Mouse (Mus musculus): ENCODE measurements around the gene Map2k6.

- TF ChIP-seq CTCF (IDR thresholded peaks at IDR 0.05; ENCODE audit: low read depth, low read length): no peak
- TF ChIP-seq POLR2A (IDR thresholded peaks at IDR 0.05; ENCODE audit: borderline replicate concordance, low read depth, low read length): no peak
Measured at GRCm38 (mm10) chr11:110562320-110563081, 163.6 kb downstream of the Map2k6 start.

Data from bone marrow macrophage, adult 2 months (primary cell).